Mouse (Mus musculus): ENCODE results near the gene A130010J15Rik.

DNA sequence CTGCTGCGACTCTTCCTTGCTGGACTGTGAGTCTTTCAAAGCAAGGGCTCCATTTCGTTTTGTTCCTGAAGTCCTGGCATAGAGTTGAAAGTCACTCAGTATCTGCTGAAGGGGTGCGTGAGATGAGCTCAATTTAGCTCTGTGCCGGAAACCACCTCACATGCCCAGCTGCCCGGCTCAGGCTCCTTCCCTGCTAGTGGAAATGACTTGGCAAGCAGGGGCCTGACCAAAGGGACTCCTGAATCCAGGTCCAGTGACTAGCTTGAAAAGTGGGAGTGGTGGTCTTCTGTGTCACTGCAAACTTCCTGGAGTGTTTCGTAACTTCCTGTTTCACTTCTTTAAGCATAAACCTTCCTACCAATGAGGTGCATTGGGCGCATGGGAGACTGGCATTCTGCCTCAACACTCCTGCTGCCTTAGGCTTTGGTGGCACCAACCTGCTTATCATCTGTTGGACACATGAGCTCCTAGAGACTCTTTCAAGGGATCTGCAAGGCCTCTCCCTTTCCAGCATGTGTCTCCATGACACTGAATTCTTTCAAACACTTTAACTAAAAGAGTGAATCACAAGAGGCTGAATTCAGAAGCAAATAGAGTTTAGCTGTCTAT, 23.9 kb downstream of the A130010J15Rik start:
- no peak for TF ChIP-seq CTCF (IDR thresholded peaks at IDR 0.05; ENCODE audit: low read depth, low read length)
- TF ChIP-seq POLR2A (IDR thresholded peaks at IDR 0.05; ENCODE audit: insufficient read depth, low read length): no peak
